Mouse (Mus musculus) cortical plate, adult 2 months (tissue): ENCODE measurements at regions not wholly inside any gene's neighbourhood (a gene's known extent, or its start where the extent isn't known, plus 50 kb on each side); places are given as distances from the start of the nearest gene placed in this dataset.
"Not testable (repeated sequence)": the region's sequence is repeated elsewhere in the genome, so short reads cannot be mapped to it uniquely, and the experiment has no call there.

Experiments used
- H3K27ac ChIP-seq: fragments of 200-500 bp; 2 replicates; pipeline ENCODE4 v1.5.1; 2012; ENCODE audit warnings: low read length, control low read depth, inconsistent platforms; ENCODE audit not compliant: insufficient read depth
- H3K4me1 ChIP-seq: fragments of 200-500 bp; 2 replicates; pipeline ENCODE4 v1.6.1; 2011; ENCODE audit warnings: low read length; ENCODE audit not compliant: control insufficient read depth, insufficient read depth
- H3K4me3 ChIP-seq: fragments of 200-500 bp; 2 replicates; pipeline ENCODE4 v1.5.1; 2011; ENCODE audit warnings: mild to moderate bottlenecking, low read length, control low read depth; ENCODE audit not compliant: insufficient read depth
- CTCF ChIP-seq: fragments of 200-500 bp; IDR thresholded peaks from 2 replicates; pipeline ENCODE4 v1.5.1; 2011; ENCODE audit warnings: mild to moderate bottlenecking, control low read depth, low read length; ENCODE audit not compliant: insufficient read depth; ENCODE audit errors: extremely low read depth
- POLR2A ChIP-seq: fragments of 200-500 bp; IDR thresholded peaks from 2 replicates; pipeline ENCODE4 v1.6.1; 2011; ENCODE audit warnings: mild to moderate bottlenecking, low read length, control low read depth; ENCODE audit not compliant: insufficient read depth; ENCODE audit errors: extremely low read depth

GRCm38 (mm10) chr12:15114793-15115192 lies 701.9 kb downstream of the Trib2 start:
- Histone ChIP-seq H3K4me1 (no peaks in the 10 kb centered on the region), H3K4me3 (no peak overlapping the region), H3K27ac (no peak overlapping the region)
- TF ChIP-seq CTCF (no peak), POLR2A (no peak)

DNA sequence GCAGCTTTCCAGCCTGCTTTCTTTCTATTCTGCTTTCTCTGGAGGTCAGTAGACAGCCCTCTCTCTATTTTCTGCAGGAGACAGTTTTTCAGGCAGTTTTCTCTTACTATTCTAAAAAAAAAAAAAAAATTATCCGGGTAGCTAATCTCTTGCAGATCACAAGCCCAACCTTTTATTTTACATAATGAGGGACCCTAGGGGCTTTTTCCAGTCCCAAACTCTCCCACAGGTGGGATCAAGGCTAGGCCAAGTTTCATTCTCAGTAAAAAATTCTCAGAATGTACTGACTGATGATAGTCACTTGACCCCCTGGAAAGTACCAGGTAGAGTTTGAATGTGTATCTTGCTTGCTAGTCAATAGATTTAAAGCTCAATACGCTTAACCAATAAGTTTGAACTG lies 705.7 kb downstream of the Trib2 start:
- no peak overlapping the region for H3K4me3 ChIP-seq
- TF ChIP-seq CTCF (no peak), POLR2A (no peak)
- no peaks in the 10 kb centered on the region for H3K4me1 ChIP-seq
- no peak overlapping the region for H3K27ac ChIP-seq

DNA sequence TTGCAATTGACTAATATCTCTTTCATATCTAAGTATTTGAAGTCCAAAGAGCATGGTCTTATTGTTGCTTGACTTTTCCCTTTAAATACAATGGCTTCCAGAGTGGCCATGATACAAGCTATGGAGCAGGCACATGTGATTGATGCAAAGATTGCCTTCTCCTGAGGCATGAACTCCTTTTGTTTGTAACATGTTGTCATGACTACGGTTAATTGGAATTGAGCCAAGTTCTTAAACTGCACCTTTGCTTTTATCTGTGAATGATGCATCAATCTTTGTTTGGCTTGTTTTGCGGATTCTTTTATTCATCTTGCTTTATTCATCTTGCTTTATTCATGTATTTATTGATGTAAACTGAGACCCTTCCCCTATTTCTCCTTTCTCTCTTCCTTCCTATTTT lies 711.8 kb downstream of the Trib2 start:
- no peak for TF ChIP-seq POLR2A
- TF ChIP-seq CTCF: no peak
- H3K4me1 ChIP-seq: no peaks in the 10 kb centered on the region
- H3K27ac ChIP-seq: no peak overlapping the region
- no peak overlapping the region for H3K4me3 ChIP-seq

- TF ChIP-seq POLR2A (no peak), CTCF (peak; percentile 15; the same call in 1 of the 2 replicates)
- Histone ChIP-seq H3K4me3 (no peak overlapping the region), H3K4me1 (no peaks in the 10 kb centered on the region), H3K27ac (no peak overlapping the region)
These were observed 738.1 kb downstream of the Trib2 start for GRCm38 (mm10) chr12:15078615-15079014.

DNA sequence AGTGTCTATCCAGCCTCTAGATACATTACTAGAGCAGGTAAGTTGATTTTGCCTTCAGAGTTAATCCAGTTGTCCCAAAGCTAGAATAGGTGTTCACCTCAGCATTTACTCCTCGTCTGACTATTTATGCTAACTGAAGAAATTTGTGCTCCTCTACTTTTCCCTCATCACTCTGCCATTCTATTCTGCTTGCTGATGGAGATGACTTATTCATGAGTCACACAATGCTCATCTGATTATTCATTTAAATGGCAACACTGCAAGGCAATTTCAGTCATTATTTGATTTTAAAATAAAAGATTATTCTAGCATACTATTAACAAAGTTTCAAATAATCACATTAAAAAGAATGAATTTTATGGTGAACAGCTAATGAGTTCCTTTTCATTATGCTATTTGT lies 752.4 kb downstream of the Trib2 start:
- Histone ChIP-seq H3K27ac (no peak overlapping the region), H3K4me1 (no peaks in the 10 kb centered on the region)

DNA sequence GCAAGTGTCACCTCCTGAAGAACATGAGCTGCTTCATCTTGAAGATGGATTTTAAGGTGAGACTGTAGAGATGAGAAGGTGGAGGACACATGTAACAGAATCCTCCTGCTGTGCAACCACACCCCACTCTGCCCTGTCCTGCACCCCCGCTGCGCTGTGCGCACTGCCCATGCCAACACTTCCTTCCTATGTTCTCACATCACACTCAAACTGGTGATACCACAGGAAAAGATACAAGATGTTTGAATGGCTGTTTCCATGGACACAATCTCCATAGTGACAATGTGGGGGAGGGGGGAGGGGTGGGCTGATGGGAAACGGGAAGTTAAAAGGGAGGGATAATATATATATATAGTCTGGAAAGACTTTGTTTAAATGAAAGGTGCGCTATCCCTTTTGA lies 765.3 kb downstream of the Trib2 start:
- Histone ChIP-seq H3K4me3 (no peak overlapping the region), H3K27ac (no peak overlapping the region), H3K4me1 (no peaks in the 10 kb centered on the region)
- TF ChIP-seq POLR2A: no peak
- no peak for TF ChIP-seq CTCF

More for the DNA sequence above, 752.4 kb downstream of the Trib2 start:
- no peak for TF ChIP-seq CTCF
- no peak for TF ChIP-seq POLR2A
- no peak overlapping the region for H3K4me3 ChIP-seq

DNA sequence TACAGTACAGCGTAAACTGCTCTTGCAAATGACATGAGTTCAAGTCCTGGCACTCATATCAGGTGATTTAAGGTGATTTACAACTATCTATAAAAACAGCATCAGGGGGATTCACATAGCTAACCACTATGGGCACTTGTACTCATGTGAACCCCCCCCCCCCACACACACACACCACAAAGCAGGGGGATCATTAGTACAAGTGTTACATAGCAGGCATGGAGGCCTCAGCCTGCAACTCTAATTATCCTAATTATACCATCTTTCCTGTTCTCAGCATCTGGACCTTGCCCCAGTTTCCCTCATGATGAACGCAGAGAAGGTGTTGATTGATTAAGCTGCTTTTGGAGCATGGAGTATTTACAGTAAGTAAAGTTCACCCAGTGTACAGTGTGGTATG lies 773.5 kb downstream of the Trib2 start:
- H3K27ac ChIP-seq: no peak overlapping the region
- no peak for TF ChIP-seq CTCF
- no peak for TF ChIP-seq POLR2A
- no peaks in the 10 kb centered on the region for H3K4me1 ChIP-seq
- no peak overlapping the region for H3K4me3 ChIP-seq

- Histone ChIP-seq H3K4me3 (no peak overlapping the region), H3K4me1 (no peaks in the 10 kb centered on the region), H3K27ac (no peak overlapping the region)
- TF ChIP-seq CTCF (no peak), POLR2A (no peak)
These were observed 805.6 kb downstream of the Trib2 start for GRCm38 (mm10) chr12:15011091-15011490.

DNA sequence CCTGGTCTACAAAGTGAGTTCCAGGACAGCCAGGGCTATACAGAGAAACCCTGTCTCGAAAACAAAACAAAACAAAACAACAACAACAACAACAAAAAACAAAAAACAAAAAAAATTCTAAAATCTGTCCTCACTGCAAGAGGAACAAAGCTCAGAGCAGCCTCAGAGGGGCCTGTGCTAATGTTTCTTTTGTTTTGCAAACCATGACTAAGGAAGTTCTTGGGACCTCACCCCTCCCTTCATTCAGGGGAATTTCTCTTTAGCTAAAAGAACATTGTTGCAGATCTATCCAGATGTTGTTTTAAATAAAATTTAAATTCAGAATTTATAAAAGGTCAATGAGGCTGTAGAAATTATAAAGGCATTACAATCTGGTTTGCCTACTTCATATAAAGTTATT lies 814.3 kb downstream of the Trib2 start:
- not testable (repeated sequence) for H3K27ac ChIP-seq, H3K4me1 ChIP-seq, H3K4me3 ChIP-seq
